Mouse (Mus musculus): ENCODE data around the gene Nkx1-2. TPM values are rescaled to one million over a fixed set of nuclear protein-coding genes. Genes with fewer than 3 reads are reported as not detected.

Nkx1-2 gene
- polyA plus RNA-seq, 1 experiment, result 0.88 TPM

DNA sequence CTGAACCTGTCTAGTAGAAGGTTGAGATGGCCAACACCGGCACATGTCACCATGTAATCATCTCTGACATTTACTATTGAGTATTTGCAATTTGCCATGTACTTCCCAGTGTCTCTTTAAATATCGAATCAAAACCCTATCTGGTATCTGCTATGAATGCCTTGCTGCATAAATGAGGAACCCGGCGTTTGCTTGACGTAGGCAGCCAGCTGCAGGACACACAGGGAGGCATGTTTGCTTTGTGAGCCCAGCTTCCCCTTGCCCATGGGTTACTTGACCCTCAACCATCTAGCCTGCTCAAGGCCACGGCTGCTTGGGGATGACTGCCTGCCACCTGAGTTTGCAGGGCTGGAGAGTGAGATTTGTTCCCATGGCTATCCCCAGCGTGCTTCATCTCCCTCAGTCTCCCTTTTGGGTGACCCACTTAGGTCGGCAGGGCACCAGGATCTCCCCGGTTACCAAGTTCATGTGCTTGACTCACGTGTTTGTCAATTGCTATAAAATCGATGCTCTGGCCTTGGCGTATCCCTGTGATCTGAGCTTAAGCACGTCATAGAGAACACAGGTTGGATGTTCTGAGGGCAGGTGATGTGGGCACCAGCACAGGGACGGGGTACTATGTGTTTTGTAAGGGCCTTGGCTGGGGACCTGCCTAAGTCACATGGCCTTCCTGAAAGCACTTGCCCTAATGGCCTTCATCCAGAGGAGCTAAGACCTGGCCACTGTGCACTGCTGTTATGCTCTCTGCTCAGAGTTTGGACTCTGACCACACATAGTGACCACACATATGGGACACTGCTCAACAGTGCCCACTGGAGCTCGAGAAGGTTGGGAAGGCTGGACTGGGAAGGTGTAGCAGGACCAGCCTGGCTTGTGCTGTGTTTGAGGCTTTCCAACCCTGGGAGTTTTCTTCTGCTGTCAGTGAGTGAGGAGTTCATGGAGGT lies 20.8 kb upstream of the Nkx1-2 start:
- DNase-seq (ENCODE audit: low read depth), result no peak
- no peak for TF ChIP-seq POLR2A (IDR thresholded peaks at IDR 0.05; ENCODE audit: borderline replicate concordance, extremely low read depth, insufficient read depth, insufficient read length, poor library complexity, severe bottlenecking)
- no peak for TF ChIP-seq CTCF (IDR thresholded peaks at IDR 0.05; ENCODE audit: borderline replicate concordance, extremely low read depth, insufficient read depth, insufficient read length)

DNA sequence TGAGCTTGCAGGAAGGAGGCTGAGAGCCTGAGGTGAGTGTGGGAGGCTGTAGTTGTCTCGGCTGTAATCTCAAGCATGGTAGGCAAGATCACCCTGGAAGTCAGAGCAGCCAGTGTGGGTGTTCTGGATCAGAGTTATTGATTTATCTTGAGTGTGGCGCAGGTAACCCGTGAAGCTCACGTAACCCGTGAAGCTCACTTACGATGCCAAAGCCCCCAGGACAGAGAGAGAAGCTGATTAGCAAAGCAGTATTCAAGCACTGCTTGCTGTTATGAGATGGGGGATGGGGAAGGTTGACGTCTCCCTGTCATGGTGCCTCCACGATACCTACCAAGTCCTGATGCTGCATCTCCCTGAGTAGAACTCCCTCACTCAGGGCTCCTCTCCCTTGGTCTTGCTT lies 20.1 kb upstream of the Nkx1-2 start:
- TF ChIP-seq CTCF (IDR thresholded peaks at IDR 0.05; ENCODE audit: borderline replicate concordance, extremely low read depth, insufficient read depth, insufficient read length) (no peak), POLR2A (IDR thresholded peaks at IDR 0.05; ENCODE audit: borderline replicate concordance, extremely low read depth, insufficient read depth, insufficient read length, poor library complexity, severe bottlenecking) (no peak)

GRCm38 (mm10) chr7:132617021-132617564 lies 17.7 kb upstream of the Nkx1-2 start:
- no peak for DNase-seq (ENCODE audit: low read depth)
- no peak for TF ChIP-seq CTCF (IDR thresholded peaks at IDR 0.05; ENCODE audit: borderline replicate concordance, extremely low read depth, insufficient read depth, insufficient read length)
- TF ChIP-seq POLR2A (IDR thresholded peaks at IDR 0.05; ENCODE audit: borderline replicate concordance, extremely low read depth, insufficient read depth, insufficient read length, poor library complexity, severe bottlenecking), result no peak

More for the DNA sequence above, 20.1 kb upstream of the Nkx1-2 start:
- DNase-seq (ENCODE audit: low read depth), result no peak

DNA sequence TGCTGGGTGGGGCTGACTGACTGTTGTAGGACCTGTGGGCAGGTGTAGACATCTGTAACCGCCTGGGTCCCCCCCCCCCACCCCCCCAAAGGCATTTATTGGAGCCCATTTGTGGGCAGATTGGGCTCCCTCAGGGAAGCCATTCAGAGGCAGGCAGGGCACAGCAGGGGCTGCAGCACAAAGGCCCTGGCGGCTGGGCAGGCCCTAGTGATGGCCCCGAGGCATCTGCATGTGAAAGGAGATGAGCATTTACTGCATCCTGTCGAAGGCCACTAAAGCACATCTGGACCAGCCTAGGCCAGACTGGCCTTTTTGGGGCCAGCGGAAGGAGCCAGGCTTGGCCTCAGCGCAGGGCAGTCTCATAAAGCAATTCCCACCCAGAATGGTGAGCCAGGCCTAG lies 17.0 kb upstream of the Nkx1-2 start:
- TF ChIP-seq POLR2A (IDR thresholded peaks at IDR 0.05; ENCODE audit: borderline replicate concordance, extremely low read depth, insufficient read depth, insufficient read length, poor library complexity, severe bottlenecking), result no peak
- no peak for TF ChIP-seq CTCF (IDR thresholded peaks at IDR 0.05; ENCODE audit: borderline replicate concordance, extremely low read depth, insufficient read depth, insufficient read length)
- no peak for DNase-seq (ENCODE audit: low read depth)

GRCm38 (mm10) chr7:132615346-132615745 lies 15.9 kb upstream of the Nkx1-2 start:
- TF ChIP-seq POLR2A (IDR thresholded peaks at IDR 0.05; ENCODE audit: borderline replicate concordance, extremely low read depth, insufficient read depth, insufficient read length, poor library complexity, severe bottlenecking) (no peak), CTCF (IDR thresholded peaks at IDR 0.05; ENCODE audit: borderline replicate concordance, extremely low read depth, insufficient read depth, insufficient read length) (no peak)

DNA sequence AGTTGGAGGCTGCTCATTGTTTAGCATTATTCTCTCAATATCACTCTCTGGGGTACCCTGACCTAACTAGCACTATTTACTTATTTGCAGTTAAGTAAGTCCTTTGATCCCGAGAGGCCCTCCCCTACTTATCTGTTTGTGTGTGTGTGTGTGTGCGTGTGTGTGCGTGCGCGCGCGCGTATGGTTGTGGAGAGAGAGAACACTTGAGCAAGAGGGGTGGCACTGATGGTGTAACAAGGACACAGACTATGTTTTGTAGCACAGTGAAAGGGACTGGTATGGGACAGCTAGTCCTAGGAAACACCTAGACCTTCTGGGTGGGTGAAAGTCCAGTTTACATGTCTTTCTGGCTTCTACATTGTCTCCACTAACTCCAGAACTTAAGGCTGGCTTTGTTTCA lies 12.1 kb upstream of the Nkx1-2 start:
- TF ChIP-seq POLR2A (IDR thresholded peaks at IDR 0.05; ENCODE audit: borderline replicate concordance, extremely low read depth, insufficient read depth, insufficient read length, poor library complexity, severe bottlenecking), result no peak
- no peak for TF ChIP-seq CTCF (IDR thresholded peaks at IDR 0.05; ENCODE audit: borderline replicate concordance, extremely low read depth, insufficient read depth, insufficient read length)
- no peak for DNase-seq (ENCODE audit: low read depth)

More at GRCm38 (mm10) chr7:132615346-132615745, 15.9 kb upstream of the Nkx1-2 start:
- DNase-seq (ENCODE audit: low read depth), result no peak

DNA sequence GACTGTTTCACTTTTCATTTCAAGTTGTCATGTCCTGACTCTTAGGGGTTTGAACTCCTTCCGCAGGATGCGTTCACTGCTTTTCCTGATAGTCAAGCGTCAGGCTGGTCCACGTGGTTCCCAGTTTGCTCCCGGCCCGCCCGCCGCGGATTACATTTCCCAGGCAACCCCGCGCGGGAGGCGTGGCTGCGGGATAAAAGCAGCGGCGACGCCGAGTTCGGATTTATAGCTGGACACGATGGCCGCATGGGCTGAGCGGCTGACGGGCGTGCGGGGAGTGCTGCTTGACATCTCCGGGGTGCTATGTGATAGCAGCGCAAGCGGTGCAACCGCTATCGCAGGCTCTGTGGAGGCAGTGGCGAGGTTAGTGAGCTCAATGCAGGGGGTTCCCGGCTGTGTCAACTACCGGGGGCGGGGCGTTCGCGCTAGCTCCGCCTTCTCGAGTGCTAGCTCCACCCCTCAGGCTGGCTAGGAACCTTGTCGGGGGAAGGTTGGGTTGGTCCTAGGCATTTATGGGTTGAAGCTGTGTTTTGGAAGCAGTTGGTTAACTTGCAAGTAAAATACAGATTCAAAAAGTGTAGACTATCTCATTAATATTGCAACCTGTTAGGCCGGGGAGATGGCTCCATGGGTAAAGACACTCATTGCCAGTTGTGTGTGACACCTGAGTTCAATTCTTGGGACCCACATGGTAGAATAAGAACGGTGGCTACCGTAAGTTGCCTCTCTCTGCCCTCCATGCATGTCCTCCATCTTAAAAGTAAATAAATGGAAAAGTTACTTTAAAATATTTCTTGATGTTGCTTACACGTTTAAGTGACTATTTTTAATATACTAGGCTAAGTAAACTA lies 11.3 kb upstream of the Nkx1-2 start, which contains the start of gene Lhpp:
Gene Lhpp (plus strand): TSS at position 171 of the 851 bp plus-strand sequence.
- peak; percentile 89 for DNase-seq (ENCODE audit: low read depth)
- TF ChIP-seq CTCF (IDR thresholded peaks at IDR 0.05; ENCODE audit: borderline replicate concordance, extremely low read depth, insufficient read depth, insufficient read length) (no peak), POLR2A (IDR thresholded peaks at IDR 0.05; ENCODE audit: borderline replicate concordance, extremely low read depth, insufficient read depth, insufficient read length, poor library complexity, severe bottlenecking) (peak; percentile 14; the same call in 1 of the 2 replicates)

DNA sequence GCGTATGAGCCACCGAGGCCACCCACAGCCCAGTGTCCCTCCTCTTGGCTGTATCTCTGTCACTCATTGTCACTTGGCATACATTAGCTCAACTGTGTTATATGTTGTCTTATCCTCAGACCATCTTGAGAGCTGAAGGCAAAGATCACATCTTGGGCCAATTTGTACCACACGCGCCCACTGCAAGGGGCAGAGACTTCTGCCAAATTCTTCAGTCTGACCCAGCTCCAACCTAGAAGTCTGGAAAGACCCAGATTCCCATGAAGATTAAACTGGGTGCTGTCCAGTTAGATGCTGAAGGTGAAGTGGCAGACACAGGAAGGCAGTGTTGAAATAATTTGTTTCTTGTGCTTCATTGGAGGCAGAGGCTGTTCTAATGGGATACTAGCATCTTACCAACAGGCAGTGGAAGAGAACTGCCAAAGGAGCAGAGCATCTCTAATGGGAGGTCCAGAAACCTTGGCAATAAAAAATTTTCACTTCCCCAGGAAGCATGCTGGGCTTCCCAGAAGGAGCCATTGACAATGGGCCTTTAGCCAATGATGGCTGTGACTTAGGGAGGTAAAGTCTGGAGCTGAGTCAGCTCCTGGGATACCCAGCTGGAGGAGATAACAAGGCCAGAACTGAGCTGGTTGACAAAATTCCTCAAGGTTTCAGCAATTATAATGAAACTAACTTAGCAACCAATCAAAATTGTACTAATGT lies 9.0 kb upstream of the Nkx1-2 start:
- no peak for DNase-seq (ENCODE audit: low read depth)
- TF ChIP-seq POLR2A (IDR thresholded peaks at IDR 0.05; ENCODE audit: borderline replicate concordance, extremely low read depth, insufficient read depth, insufficient read length, poor library complexity, severe bottlenecking) (no peak), CTCF (IDR thresholded peaks at IDR 0.05; ENCODE audit: borderline replicate concordance, extremely low read depth, insufficient read depth, insufficient read length) (no peak)

GRCm38 (mm10) chr7:132605689-132606088 lies 6.3 kb upstream of the Nkx1-2 start:
- TF ChIP-seq CTCF (IDR thresholded peaks at IDR 0.05; ENCODE audit: borderline replicate concordance, extremely low read depth, insufficient read depth, insufficient read length) (no peak), POLR2A (IDR thresholded peaks at IDR 0.05; ENCODE audit: borderline replicate concordance, extremely low read depth, insufficient read depth, insufficient read length, poor library complexity, severe bottlenecking) (no peak)
- no peak for DNase-seq (ENCODE audit: low read depth)

DNA sequence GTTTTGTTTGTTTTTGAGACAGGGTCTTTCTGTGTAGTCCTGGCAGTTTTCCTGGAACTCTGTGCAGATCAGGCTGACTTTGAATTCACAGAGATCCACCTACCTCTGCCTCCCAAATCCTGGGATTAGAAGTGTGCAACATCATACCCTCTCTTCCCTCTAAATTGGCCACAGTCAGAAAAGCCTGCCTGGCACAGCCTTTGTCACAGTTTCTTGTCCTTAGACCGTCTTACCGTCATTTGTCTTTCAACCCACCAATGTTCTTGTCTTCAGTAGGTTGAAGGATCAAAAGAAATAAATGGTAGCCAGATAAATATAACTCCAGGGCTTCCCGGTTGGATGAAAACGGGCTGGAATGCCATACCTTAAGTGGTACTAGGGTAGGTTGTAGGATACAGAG lies 5.3 kb upstream of the Nkx1-2 start:
- no peak for TF ChIP-seq POLR2A (IDR thresholded peaks at IDR 0.05; ENCODE audit: borderline replicate concordance, extremely low read depth, insufficient read depth, insufficient read length, poor library complexity, severe bottlenecking)
- TF ChIP-seq CTCF (IDR thresholded peaks at IDR 0.05; ENCODE audit: borderline replicate concordance, extremely low read depth, insufficient read depth, insufficient read length), result no peak
- DNase-seq (ENCODE audit: low read depth), result no peak

Measured in brain, embryonic 14.5 days (tissue).